Mouse (Mus musculus) erythroblast, adult 5-6 weeks (primary cell): ENCODE measurements at regions not wholly inside any gene's neighbourhood (a gene's known extent, or its start where the extent isn't known, plus 50 kb on each side); places are given as distances from the start of the nearest gene placed in this dataset.

Source experiments
- ATAC-seq: replicated peaks from 2 replicates; pipeline ENCODE4 v1.8.0; 2016; ENCODE audit warnings: moderate number of reproducible peaks, mild to moderate bottlenecking, moderate TSS enrichment, inconsistent platforms; ENCODE audit not compliant: poor library complexity, low FRiP score, severe bottlenecking

DNA sequence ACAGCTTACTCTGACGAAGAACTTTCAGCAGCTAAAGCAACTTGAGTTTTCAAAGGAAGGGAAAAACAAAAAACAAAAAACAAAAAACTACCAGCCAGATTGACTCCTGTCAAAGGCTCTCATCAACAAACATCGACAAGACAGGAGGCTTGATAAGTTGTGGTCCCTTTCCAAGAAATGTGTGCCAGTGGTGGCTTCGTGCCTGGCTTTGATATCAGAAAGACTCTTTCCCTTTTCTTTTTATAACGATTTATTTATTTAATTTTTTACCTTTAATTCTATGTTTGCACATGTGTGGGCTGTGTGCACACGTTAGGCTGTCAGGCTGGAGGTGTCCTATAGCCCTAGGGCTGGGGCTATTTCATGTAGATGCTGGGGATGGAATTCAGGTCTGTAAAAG, 60.4 kb downstream of the Dact1 start:
- no peak for ATAC-seq

DNA sequence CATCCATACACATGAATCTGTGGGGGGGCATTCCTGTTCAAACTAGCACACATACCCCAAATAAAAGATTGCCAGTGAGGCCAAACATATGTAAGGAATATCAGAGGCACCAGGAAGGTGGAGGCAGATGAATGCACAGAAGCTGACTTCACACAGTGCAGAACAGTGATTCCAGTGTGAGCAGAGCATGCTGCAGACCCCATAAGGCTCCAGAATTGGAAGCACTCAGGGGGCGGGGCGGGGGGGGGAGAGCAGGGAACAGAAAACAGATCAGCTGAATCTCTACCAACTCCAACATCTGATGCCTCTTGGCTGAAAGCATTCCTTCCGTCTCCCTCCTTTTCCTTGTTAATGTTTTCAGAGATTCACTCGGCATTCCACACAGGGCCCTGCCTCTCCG, 62.3 kb downstream of the Dact1 start:
- ATAC-seq = no peak

DNA sequence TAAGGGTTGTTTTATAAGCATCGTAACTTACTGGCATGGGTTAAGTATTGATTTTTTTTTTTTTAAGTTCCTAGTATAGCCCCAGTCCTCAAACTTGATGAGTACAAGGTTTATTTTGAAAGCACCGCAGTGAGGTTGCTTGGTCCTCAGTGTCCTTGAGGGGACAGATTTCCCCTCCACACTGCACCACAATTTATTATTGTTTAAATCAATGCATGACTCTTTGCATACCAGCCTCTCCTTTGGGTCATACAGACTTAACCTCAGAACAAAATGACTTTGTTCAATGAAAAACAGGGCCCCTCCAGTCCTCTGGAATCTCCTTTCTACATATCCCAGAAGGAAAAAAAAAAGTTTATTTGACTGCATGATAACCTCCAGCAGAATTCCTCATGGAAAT, 63.9 kb downstream of the Dact1 start:
- ATAC-seq = no peak

DNA sequence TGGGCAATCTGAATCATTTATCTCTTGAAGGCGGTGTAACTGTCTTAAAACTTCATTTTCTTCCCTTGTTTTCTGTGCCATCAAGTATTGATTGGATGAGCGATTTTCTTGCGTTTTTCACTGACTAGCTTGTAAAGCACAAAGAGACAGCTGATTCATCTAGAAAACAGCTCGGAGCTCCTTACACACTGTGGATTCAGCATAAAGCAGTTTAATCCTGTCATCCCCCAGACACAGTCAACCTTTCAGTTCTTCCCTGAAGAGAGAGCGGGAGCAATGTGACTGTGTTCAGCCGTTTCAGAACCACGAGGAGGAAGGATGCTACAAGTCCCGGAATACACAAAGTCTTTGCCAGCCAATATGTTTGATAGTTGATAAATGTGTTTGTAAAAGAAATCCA, 66.8 kb downstream of the Dact1 start:
- ATAC-seq = no peak

DNA sequence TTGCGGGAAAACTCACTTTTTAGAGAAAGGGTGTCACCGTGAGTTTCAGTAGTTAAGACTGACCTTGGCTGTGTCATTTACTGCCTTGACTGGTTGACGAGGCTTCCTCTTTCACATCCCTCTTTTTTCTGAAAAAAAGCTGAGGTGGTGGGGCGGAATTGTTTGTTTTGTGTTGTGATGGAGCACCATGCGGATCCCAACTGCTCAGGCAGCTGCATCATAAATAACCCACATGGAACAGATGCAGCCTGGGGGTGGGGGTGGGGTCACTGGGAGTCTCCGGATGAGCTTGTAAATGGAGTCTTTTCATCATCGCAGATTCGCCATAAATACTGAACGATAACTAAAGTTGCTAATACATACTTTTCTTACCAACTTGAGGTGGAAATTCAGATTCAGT, 67.3 kb downstream of the Dact1 start:
- ATAC-seq = no peak

DNA sequence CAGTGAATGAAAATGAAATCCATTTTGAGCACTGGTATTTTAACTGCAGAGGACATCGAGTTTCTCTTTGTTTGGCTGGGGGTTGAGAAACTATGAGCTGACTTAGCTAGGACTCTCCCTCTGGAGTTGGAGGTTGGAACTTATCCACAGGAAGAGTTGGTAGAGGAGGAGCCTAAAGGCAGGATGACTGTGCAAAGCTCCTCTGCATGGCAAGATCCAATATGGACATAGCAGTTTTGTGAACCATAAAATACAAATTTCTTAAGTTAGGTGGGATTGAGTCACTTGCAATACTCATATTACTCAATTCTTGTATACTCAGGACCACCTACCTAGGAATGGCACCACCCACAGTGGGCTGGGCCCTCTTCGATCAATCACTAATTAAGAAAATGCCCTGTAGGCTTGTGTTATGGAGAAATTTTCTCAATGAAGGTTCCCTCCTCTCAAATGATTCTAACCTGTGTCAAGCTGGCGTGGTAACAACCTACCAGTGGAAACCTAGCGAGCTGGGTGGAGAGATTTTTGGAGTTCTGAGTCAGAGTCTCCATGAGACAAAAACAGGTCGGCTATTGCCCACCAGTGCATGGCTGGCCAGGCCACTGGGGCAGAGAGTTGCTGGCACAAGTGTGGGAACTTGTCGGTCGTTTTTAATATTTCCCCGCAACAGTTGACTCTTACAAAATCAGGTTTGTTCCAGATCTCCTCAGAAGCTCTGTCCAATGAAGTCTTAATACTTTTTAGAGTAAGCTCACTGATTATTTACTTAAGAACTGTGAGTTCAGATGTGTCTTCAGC, 70.1 kb downstream of the Dact1 start:
- no peak for ATAC-seq

DNA sequence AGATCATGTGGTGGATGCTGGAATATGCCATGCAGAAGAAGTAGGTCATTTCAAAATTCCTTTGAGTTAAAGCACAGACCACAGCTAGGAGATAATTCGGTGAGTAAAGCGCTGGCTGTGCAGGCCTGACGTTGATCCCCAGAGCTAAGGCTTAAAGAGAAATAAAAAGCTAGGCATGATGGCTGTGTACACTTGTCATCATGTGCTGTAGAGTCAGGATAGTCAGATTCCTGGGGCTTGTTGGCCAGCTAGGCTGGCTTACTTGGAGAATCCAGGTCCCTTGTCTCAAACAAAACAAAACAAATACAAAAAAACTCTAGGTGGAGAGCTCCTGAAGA, 70.7 kb downstream of the Dact1 start:
- ATAC-seq = no peak

DNA sequence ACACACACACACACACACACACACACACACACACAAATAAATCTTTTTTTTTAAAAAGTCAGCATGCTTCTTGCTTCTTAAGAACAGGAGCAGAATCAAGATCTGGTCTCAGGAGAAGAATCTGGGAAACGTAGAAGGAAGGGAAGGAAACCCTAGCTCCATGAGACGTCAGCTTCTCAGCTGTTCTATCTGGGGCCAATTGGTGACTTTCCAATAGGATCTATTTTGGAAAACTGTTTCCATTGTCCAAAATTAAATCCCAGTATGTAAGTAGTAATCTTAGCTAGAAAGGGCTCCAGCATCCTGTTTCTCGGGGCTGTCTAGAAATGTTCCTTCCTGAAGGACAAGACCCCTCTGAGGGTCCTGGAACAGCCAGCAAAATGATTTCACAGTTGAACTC, 76.6 kb downstream of the Dact1 start:
- ATAC-seq = no peak

DNA sequence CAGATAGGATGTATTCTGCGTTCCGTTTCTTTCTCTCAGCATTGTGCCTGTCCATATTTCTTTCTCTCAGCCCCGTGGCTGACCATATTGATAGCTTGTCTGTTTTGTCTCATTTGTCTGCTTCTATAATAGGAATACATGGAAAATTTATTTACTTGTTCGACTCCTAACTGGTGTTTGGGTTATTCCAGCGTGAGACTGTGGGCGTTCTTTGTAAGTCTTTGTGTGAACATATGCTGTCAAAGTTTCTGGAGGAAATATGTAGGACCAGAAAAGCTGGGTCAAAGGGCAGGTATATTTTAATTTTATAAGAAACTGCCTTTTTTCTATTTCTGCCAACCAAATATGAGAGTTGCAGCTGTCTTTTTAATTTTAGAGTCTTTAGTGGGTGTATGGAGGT, 81.8 kb downstream of the Dact1 start:
- no peak for ATAC-seq

DNA sequence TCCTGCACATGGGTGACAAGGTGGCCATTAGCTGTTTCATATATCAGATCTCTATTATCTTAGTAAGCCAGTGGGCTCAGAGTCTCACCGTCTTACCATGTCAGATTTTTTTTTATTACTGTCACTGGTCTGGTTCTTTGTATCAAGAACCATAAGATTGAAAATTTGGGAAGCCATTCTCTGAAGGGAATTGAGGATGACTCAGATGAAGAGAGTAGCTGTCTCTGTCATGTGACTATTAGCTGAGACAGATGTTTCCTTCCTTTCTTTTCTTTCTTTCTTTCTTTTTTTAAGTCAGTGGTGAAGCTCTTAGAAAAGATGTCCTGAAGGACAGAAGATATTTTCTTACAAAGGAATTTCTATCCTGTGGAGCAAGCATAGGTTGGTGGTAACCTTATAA, 84.1 kb downstream of the Dact1 start:
- ATAC-seq = no peak

DNA sequence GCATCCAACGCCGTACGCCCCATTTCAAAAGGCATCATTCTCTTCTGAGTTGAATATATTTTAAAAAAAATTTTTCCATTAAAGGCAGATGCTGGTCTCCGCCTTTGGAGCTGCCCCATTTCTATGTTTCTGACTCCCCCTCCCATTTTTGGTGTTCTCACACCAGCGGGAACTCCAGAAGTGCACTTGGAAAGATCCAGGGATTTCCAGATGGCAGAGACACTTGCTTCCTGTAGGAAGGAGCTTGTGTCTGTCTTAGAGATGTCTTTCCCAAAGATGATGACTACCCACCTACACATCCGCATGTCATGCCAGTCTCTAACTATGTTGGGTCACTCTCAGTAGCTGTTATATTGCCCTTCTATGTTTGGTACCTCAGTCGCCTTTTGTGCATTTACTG, 87.8 kb downstream of the Dact1 start:
- no peak for ATAC-seq

DNA sequence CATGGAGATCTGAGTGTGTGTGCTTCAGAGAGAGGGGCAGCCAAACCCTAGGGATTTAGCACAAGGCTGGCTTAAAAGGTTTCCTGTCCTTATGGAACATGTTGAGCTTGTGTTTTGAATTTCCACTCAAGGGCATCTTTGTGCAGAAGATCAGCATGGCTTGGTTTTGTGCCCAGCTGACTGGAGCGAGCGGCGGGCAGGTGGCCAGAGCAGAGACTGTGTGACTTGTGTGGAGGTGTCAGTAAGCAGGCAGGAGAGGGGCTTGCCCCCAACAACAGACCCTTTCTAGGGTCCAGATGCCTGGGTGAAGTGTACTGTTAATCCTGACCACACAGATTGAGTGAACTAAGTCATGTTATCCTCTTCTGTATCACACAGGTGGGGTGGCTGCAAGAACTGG, 89.0 kb downstream of the Dact1 start:
- no peak for ATAC-seq

DNA sequence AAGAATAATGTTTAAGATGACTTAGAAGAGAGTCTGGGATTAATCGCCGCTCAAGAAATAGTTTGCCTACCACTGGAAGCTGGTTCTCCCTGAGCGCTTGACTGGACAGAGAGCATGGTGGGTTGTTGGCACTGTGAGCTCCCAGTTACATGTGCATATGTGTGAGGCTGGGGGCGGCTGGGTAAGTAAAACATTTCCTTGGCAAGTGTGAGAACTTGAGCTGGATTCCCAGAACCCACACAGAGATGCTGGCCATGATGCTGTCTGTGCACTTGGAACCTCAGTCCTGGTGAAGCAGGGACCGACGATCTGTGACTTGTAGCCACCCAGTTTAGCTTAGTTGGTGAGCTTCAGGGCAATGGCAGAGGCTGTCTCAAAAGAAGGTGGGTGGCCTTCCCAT, 90.5 kb downstream of the Dact1 start:
- ATAC-seq = no peak

DNA sequence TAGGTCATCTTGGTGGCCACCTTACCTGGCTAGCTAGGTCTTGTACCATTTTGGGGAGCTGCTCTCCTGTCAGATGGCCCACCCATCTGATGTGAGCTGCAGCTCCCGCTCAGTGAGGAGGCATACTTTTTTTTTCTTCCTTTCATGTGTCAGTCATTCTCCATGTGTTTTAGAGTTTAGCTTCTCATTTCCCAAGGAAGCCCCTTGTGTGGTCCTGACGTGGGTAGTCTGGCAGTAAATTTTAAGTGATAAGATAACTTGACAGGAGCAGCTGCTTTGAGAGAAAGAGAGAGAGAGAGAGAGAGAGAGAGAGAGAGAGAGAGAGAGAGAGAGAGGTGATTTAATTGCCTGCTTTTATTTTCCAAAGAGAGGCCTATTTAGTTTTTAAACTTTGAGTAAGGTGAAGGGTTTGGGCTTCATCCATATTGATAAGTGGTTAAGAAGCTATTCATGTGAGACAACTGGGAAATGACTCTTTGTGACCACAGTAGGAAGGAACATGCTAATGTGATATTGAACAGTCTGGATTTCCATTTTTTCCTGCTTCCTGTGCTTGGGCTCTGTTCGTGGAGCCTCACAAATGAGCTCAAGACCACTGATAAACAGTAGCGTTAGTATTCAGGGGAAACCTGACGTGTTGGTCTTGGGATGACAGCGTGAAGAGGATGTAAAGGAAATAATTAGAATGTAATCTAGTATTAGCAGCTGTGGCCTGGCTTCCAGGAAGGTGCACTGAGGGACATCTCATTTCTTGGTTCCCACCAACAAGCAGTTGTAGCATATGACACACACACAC, 92.1 kb downstream of the Dact1 start:
- ATAC-seq = no peak

DNA sequence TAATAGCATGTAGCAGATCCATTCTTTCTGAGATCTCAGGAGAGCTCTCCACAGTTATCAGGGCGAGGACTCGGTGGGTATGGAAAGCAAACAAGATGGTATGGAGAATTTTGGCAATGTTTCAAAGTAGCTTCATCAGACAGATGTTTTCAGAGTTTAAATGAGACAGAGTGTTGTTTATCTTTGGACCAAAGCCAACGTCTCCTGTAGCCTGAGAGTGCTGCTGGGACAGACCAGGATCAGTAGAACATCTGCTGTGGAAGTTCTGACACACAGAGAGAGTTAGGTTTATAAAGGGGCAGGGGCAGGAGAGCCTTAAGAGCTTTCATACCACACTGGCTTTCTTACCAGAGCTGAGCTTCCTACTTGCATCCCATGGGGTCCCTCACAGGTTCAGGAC, 97.6 kb downstream of the Dact1 start:
- ATAC-seq = no peak

DNA sequence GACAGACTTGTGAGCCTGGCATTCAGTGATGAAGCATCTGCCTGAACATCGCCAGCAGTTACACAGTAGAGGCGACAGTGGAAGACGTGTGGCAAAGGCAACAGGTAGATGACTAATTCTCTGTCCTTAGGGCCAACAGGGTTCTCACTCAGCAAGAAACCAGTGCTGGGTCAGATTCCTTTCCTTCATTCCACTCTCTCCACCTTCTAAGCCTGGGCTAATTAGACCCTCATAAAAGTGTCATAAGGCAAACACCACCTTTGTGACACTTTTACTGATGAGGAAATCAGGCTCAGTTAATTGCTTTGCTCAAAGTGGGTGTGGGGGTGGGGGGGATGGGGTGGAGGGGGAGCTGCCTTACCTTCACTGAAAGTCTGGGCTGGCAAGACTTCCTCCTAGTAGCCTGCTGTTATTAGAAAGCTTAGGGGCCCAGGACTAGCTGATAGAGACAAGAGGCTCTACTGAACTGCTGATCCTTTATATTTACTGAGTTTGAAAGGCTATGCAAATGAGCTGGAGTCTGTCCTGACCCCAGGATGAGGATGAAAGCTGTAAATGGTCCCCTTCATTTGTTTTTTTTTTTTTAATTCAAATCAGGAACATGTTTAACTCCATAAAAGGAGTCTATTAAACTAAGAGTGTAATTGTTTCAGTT, 98.8 kb downstream of the Dact1 start:
- no peak for ATAC-seq

DNA sequence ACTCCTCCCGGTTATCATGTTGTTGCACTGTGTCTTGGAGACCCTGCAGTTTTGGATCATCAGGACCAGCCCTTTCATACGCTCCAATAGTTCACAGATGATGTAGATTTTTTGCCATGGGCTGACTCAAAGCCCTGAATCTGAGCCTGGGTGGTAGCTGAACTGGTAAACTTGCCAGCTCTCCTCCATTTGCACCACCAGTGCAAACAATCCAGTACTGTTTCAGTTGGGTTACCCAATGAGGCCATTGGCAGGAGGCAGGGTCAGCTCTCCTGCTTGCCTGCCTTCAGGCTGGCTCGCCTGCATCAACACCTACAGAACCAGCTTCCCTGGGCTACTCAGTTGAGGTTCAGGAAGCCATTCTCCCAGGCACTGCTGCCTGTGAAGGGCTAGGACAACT, 102.6 kb downstream of the Dact1 start:
- no peak for ATAC-seq

DNA sequence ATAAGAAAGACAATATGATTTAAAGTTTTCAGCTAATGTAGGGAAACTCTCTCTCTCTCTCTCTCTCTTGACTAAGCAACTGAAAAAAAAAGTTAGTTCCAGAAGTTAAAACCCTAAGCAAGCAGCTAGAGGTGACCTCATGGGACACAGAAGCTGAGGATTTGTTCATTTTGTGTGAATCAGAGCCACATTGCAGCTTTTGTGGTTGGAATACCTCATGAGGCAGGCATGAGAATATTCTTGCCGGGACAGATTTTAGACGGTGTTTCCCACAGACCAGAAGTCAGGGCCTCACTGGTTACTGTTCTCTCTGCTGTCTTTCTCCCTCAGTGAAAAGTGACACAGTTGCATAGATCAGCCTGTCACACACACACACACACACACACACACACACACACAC, 107.3 kb downstream of the Dact1 start:
- ATAC-seq = no peak

DNA sequence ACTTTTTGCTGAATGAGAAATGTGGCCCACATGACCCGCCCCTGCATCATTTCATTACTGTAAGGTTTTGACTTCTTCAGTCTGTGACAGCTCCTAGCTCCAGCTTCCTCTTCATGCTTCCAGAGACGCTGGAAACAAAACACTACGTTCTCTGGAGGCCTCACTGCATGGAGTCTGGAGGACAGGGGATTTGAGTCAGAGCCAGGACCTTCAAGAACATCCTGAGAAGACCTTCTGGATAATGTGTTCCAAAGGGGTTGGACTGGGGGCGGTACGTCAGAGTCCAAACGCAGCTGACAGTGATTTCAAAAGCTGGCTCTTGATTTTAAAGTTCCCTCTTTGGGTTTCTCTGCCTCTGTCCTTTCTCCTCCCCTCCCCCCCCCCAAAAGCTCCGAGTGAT, 108.5 kb downstream of the Dact1 start:
- ATAC-seq = no peak

DNA sequence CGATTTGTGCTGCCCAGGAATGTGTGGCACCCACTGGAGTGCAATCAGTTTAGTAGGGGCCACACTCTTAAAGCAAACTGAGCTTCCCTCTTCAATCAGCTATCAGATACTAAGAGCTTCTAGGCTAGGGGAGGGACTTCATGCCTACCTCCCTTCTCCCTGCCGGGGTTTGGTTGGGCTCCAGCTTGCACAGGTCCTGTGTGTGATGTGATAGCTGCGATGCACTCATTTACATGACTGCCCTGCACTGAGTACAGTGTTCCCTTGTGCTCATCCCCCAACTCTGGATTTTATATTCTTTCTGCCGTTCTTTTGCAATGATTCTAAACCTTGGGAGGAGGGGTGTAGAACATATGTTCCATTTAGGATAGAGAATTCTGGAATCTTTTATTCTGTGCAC, 109.5 kb downstream of the Dact1 start:
- ATAC-seq = no peak

DNA sequence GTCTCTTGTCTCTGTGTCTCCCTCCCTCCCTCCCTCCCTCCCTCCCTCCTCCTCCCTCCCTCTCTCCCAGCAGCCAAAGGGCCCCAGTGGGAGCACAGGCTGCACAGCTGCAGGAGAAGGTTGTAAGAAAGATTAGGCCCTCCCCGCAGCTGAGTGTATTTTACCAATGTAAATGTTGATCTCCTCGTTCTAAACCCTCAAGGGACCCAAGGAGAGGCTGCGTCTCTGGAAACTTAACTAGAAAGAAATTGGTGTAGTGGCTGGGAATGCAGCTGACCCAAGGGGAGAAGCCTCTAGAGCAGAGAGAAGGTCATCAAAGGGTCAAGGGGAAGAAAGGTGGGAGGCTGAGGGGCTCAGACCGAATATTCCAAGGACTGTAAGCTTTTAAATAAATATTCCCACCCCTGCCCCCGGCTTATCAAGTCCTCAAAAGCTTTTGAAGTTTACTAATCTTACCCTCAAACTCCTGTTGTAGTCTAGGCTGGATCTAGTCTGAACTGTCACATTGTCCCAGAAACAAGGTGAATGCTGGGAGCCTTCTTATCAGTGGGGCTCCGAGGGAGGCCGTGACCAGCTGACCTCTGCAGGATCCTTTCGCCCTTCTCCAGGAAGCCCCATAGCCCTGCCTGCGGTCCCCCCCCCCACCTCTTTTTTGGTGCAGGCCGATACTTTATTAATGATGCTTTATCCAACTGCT, 116.5 kb downstream of the Dact1 start:
- no peak for ATAC-seq
